Mouse (Mus musculus) hindbrain, postnatal 0 days (tissue): Measurements from ENCODE around the gene Cilp. TPM values are rescaled to one million over a fixed set of nuclear protein-coding genes. Genes with fewer than 3 reads are reported as not detected.

Experiments used
- ATAC-seq: fragments of 200-750 bp; cut with Nextera tagmentation; 2 replicates; pipeline ENCODE4 v1.8.0; 2017; ENCODE audit warnings: mild to moderate bottlenecking, moderate TSS enrichment, moderate library complexity
- DNase-seq: peaks from one replicate; pipeline ENCODE4 v3.0.0-alpha.2; 2015; ENCODE audit warnings: low spot score
- H3K27ac ChIP-seq: fragments of 300-500 bp; sonication (generic); 2 replicates; pipeline ENCODE4 v1.5.1; 2014; ENCODE audit warnings: mild to moderate bottlenecking
- H3K27me3 ChIP-seq: fragments of 300-500 bp; sonication (generic); 2 replicates; pipeline ENCODE4 v1.6.1; 2014; ENCODE audit warnings: low read length, mixed read lengths; ENCODE audit not compliant: insufficient read depth
- H3K36me3 ChIP-seq: fragments of 300-500 bp; sonication (generic); 2 replicates; pipeline ENCODE4 v1.6.1; 2014; ENCODE audit warnings: low read length, mixed read lengths; ENCODE audit not compliant: insufficient read depth
- H3K4me1 ChIP-seq: fragments of 300-500 bp; sonication (generic); 2 replicates; pipeline ENCODE4 v1.6.1; 2014; ENCODE audit warnings: antibody characterized with exemption, low read length, mixed read lengths; ENCODE audit not compliant: insufficient read depth
- H3K4me2 ChIP-seq: fragments of 300-500 bp; sonication (generic); 2 replicates; pipeline ENCODE4 v1.6.1; 2014; ENCODE audit warnings: low read depth, mild to moderate bottlenecking, low read length, moderate library complexity, mixed read lengths
- H3K4me3 ChIP-seq: fragments of 300-500 bp; sonication (generic); 2 replicates; pipeline ENCODE4 v1.5.1; 2014; ENCODE audit warnings: low read length
- H3K9ac ChIP-seq: fragments of 300-500 bp; sonication (generic); replicated peaks from 2 replicates; pipeline ENCODE4 v1.6.1; 2014; ENCODE audit warnings: mild to moderate bottlenecking, low read length, moderate library complexity, mixed read lengths
- H3K9me3 ChIP-seq: fragments of 300-500 bp; sonication (generic); 2 replicates; pipeline ENCODE4 v1.6.1; 2016; ENCODE audit warnings: low read length, mixed read lengths
- CTCF ChIP-seq: IDR thresholded peaks from 2 replicates; pipeline ENCODE4 v1.5.1; 2016; ENCODE audit warnings: antibody characterized with exemption, control low read depth, low read depth
- whole genome bisulfite sequencing: fragments of 180-500 bp; shearing (Covaris S2); extraction: QIAGEN DNeasy Blood & Tissue Kit; methylation state at CpG from one replicate; pipeline ENCODE4 v1.1.7; 2014; 5-methylcytosine and 5-hydroxymethylcytosine counted together
- polyA plus RNA-seq: library from polyadenylated mRNA; unstranded; fragments of >200 nt; fragmentation: Nextera tagmentation; extraction: Ambion mirVana; gene quantifications from 2 replicates; pipeline ENCODE4 v1.2.1, GENCODE M21; 2015
- total RNA-seq: library from RNA; depleted of rRNA; stranded (reverse); fragments of >200 nt; gene quantifications from 2 replicates; pipeline ENCODE4 v1.2.3, GENCODE M21; 2014

Cilp gene
- total and polyA plus RNA-seq, 2 experiments from 2014 or later, result 0.16 to 0.29 TPM

GRCm38 (mm10) chr9:65302327-65302983 lies 37.5 kb downstream of the Cilp start:
- H3K9ac ChIP-seq, result no peak overlapping the region
- H3K4me1 ChIP-seq, result no peaks in the 10 kb centered on the region
- 93% methylated on average over 4 of the region's 4 CpGs for WGBS
- H3K27me3 ChIP-seq, result no peaks in the 10 kb centered on the region
- H3K4me2 ChIP-seq, result no peak overlapping the region
- peaks cover 20% of the 10 kb centered on the region for H3K36me3 ChIP-seq
- ATAC-seq, result no peak
- DNase-seq, result no peak
- TF ChIP-seq CTCF, result no peak
- no peaks in the 10 kb centered on the region for H3K9me3 ChIP-seq
- H3K4me3 ChIP-seq, result no peak overlapping the region
- no peak overlapping the region for H3K27ac ChIP-seq

- DNase-seq (no peak), ATAC-seq (no peak)
- 92% methylated on average over 4 of the region's 4 CpGs for WGBS
- Histone ChIP-seq H3K4me2 (no peak overlapping the region), H3K27me3 (no peaks in the 10 kb centered on the region), H3K27ac (no peak overlapping the region), H3K4me3 (no peak overlapping the region), H3K4me1 (no peaks in the 10 kb centered on the region), H3K9ac (no peak overlapping the region), H3K9me3 (no peaks in the 10 kb centered on the region), H3K36me3 (peaks cover 20% of the 10 kb centered on the region)
- no peak for TF ChIP-seq CTCF
These were observed 38.6 kb downstream of the Cilp start for GRCm38 (mm10) chr9:65303586-65303985.

GRCm38 (mm10) chr9:65304300-65304699 lies 39.3 kb downstream of the Cilp start:
- Histone ChIP-seq H3K4me3 (no peak overlapping the region), H3K27ac (no peak overlapping the region), H3K27me3 (no peaks in the 10 kb centered on the region), H3K9ac (no peak overlapping the region), H3K9me3 (no peaks in the 10 kb centered on the region), H3K4me2 (no peak overlapping the region), H3K36me3 (peaks cover 24% of the 10 kb centered on the region), H3K4me1 (no peaks in the 10 kb centered on the region)
- ATAC-seq (no peak), DNase-seq (no peak)
- no peak for TF ChIP-seq CTCF
- 84% methylated on average over 4 of the region's 4 CpGs for WGBS

- WGBS, result 88% methylated on average over 2 of the region's 2 CpGs
- Histone ChIP-seq H3K9ac (no peak overlapping the region), H3K4me1 (no peaks in the 10 kb centered on the region), H3K36me3 (peaks cover 16% of the 10 kb centered on the region), H3K4me2 (no peak overlapping the region), H3K27me3 (no peaks in the 10 kb centered on the region), H3K9me3 (no peaks in the 10 kb centered on the region), H3K27ac (no peak overlapping the region), H3K4me3 (no peak overlapping the region)
- no peak for DNase-seq
- ATAC-seq, result no peak
- TF ChIP-seq CTCF, result no peak
These were observed 41.7 kb downstream of the Cilp start for GRCm38 (mm10) chr9:65306672-65307071.

GRCm38 (mm10) chr9:65308011-65308410 lies 43.0 kb downstream of the Cilp start:
- 98% methylated on average over 1 of the region's 1 CpGs for WGBS
- Histone ChIP-seq H3K9ac (no peak overlapping the region), H3K9me3 (no peaks in the 10 kb centered on the region), H3K27me3 (no peaks in the 10 kb centered on the region), H3K4me1 (no peaks in the 10 kb centered on the region), H3K36me3 (peaks cover 20% of the 10 kb centered on the region), H3K4me2 (no peak overlapping the region), H3K4me3 (no peak overlapping the region), H3K27ac (no peak overlapping the region)
- TF ChIP-seq CTCF, result no peak
- no peak for DNase-seq
- ATAC-seq, result no peak

GRCm38 (mm10) chr9:65312669-65313357 lies 47.8 kb downstream of the Cilp start:
- no peak for TF ChIP-seq CTCF
- Histone ChIP-seq H3K9ac (no peak overlapping the region), H3K27me3 (no peaks in the 10 kb centered on the region), H3K4me1 (no peaks in the 10 kb centered on the region), H3K36me3 (peaks cover 36% of the 10 kb centered on the region), H3K4me3 (no peak overlapping the region), H3K9me3 (no peaks in the 10 kb centered on the region), H3K4me2 (no peak overlapping the region), H3K27ac (no peak overlapping the region)
- WGBS, result 95% methylated on average over 4 of the region's 4 CpGs
- ATAC-seq (no peak), DNase-seq (no peak)

- Histone ChIP-seq H3K36me3 (peaks cover 42% of the 10 kb centered on the region), H3K27me3 (no peaks in the 10 kb centered on the region), H3K4me3 (no peak overlapping the region), H3K4me2 (no peak overlapping the region), H3K9me3 (no peaks in the 10 kb centered on the region), H3K4me1 (no peaks in the 10 kb centered on the region), H3K9ac (no peak overlapping the region), H3K27ac (no peak overlapping the region)
- WGBS, result 93% methylated on average over 1 of the region's 1 CpGs
- ATAC-seq (no peak), DNase-seq (no peak)
- TF ChIP-seq CTCF, result no peak
These were observed 48.9 kb downstream of the Cilp start for GRCm38 (mm10) chr9:65313846-65314245.
